ENCODE assay signal across 13 mouse cellular contexts in genomic region chr16:13588182-13589048, GRCm38 (mm10).
DNase-seq lines count a peak whose midpoint lies in the region; ATAC-seq and TF ChIP-seq lines count a peak whose summit lies in the region.
"Had no signal": no experiment of that assay in that cellular context is flagged by ENCODE, and none has a peak within 500 bp of the region (broad histone marks: within the 10 kb centered on the region; RNA-seq: fewer than 3 reads in every experiment).

No protein-coding gene starts in this region.

- peak overlapping the region; percentile 63; the same call in 1 of the 2 replicates for H3K27ac ChIP-seq in kidney, embryonic 16.5 days (ENCODE audit: low read length)
- H3K27ac ChIP-seq in stomach, embryonic 14.5 days (ENCODE audit: low read length) = peak overlapping the region; percentile 66
- H3K27ac ChIP-seq in gastrocnemius, adult 2 months = no peak overlapping the region
- H3K27ac ChIP-seq: hindbrain, embryonic 13.5 days; neural tube, embryonic 12.5 days had no signal

- no peak overlapping the region for H3K4me2 ChIP-seq in kidney, embryonic 16.5 days (replicated peaks; ENCODE audit: low read depth, low read length)
- H3K4me2 ChIP-seq in stomach, embryonic 14.5 days (replicated peaks; ENCODE audit: low read depth, low read length) = no peak overlapping the region
- H3K4me2 ChIP-seq: hindbrain, embryonic 13.5 days; neural tube, embryonic 12.5 days had no signal

- H3K27me3 ChIP-seq in kidney, embryonic 16.5 days (ENCODE audit: insufficient read depth, low read length) = no peaks in the 10 kb centered on the region
- no peaks in the 10 kb centered on the region for H3K27me3 ChIP-seq in Patski
- H3K27me3 ChIP-seq in stomach, embryonic 14.5 days (ENCODE audit: control insufficient read depth, insufficient read depth, low read length) = no peaks in the 10 kb centered on the region
- H3K27me3 ChIP-seq: hindbrain, embryonic 13.5 days; megakaryocyte, embryonic 14.5 days; neural tube, embryonic 12.5 days had no signal

- H3K9ac ChIP-seq in kidney, embryonic 16.5 days (replicated peaks; ENCODE audit: low read length) = no peak overlapping the region
- no peak overlapping the region for H3K9ac ChIP-seq in stomach, embryonic 14.5 days (replicated peaks; ENCODE audit: low read depth, low read length)
- H3K9ac ChIP-seq: hindbrain, embryonic 13.5 days; neural tube, embryonic 12.5 days had no signal

- 76% methylated on average over 5 of the region's 5 CpGs for WGBS in kidney, embryonic 16.5 days
- WGBS in stomach, embryonic 14.5 days = 56% methylated on average over 5 of the region's 5 CpGs

- H3K4me3 ChIP-seq in kidney, embryonic 16.5 days (ENCODE audit: low read length) = no peak overlapping the region
- H3K4me3 ChIP-seq in stomach, embryonic 14.5 days (ENCODE audit: low read depth, low read length) = no peak overlapping the region
- no peak overlapping the region for H3K4me3 ChIP-seq in gastrocnemius, adult 2 months
- H3K4me3 ChIP-seq: hindbrain, embryonic 13.5 days; megakaryocyte, embryonic 14.5 days; neural tube, embryonic 12.5 days had no signal

- CTCF ChIA-PET in Patski (lab: Charles Lee) = interaction anchor here (1.2 to 1.7 kb wide), 3 partner anchors 18 to 50 kb away, joined by 3 to 4 read pairs (median 4); no protein-coding TSS in a partner anchor

- H3K36me3 ChIP-seq in kidney, embryonic 16.5 days (ENCODE audit: insufficient read depth, low read length) = peaks cover 10% of the 10 kb centered on the region; the same call in 1 of the 2 replicates
- H3K36me3 ChIP-seq in stomach, embryonic 14.5 days (ENCODE audit: control insufficient read depth, insufficient read depth, low read length) = no peaks in the 10 kb centered on the region
- H3K36me3 ChIP-seq: neural tube, embryonic 12.5 days had no signal

- TF ChIP-seq CTCF in Patski (IDR thresholded peaks at IDR 0.05) = no peak
- no peak for TF ChIP-seq CTCF in gastrocnemius, adult 2 months (IDR thresholded peaks at IDR 0.05)

- POLR2A ChIA-PET in Patski (lab: Charles Lee) = interaction anchor here (1.4 kb wide), 1 partner anchor 23 kb away, joined by 4 read pairs; no protein-coding TSS in a partner anchor

- H3K4me1 ChIP-seq in kidney, embryonic 16.5 days (ENCODE audit: insufficient read depth, low read length) = peaks cover 13% of the 10 kb centered on the region
- H3K4me1 ChIP-seq in stomach, embryonic 14.5 days (ENCODE audit: control insufficient read depth, insufficient read depth, low read length) = peaks cover 15% of the 10 kb centered on the region; the same call in 1 of the 2 replicates
- H3K4me1 ChIP-seq: hindbrain, embryonic 13.5 days; neural tube, embryonic 12.5 days had no signal

- no peak for DNase-seq in kidney, postnatal 25 days
- DNase-seq in Patski (ENCODE audit: low read depth, low spot score) = no peak
- DNase-seq in fibroblast of lung, adult 2 months (ENCODE audit: low read depth) = peak; percentile 43
- DNase-seq in gastrocnemius, adult 2 months = no peak
- DNase-seq: adrenal gland, adult 2 months; cerebellum, adult 11-12 months; kidney, postnatal 36 days had no signal

- intact Hi-C loops in gastrocnemius, adult 2 months (cut with DNase I) = no loop called here

- H3K9me3 ChIP-seq in kidney, embryonic 16.5 days (ENCODE audit: low read length) = peaks cover 4% of the 10 kb centered on the region; the same call in 1 of the 2 replicates
- H3K9me3 ChIP-seq in stomach, embryonic 14.5 days (ENCODE audit: control insufficient read depth, low read depth, low read length) = no peaks in the 10 kb centered on the region
- H3K9me3 ChIP-seq: hindbrain, embryonic 13.5 days; neural tube, embryonic 12.5 days had no signal

- ATAC-seq in kidney, embryonic 16.5 days (ENCODE audit: low FRiP score, low TSS enrichment) = peak; percentile 32; the same call in 1 of the 2 replicates
- peak; percentile 47 for ATAC-seq in Patski
- peak; percentile 68; the same call in 1 of the 2 replicates for ATAC-seq in stomach, embryonic 14.5 days (ENCODE audit: insufficient number of reproducible peaks, insufficient read depth, low FRiP score, low read depth)
- no peak for ATAC-seq in cerebellum, adult (ENCODE audit: insufficient number of reproducible peaks, low FRiP score, low TSS enrichment)

- in situ Hi-C loops in Patski (cut with MboI; ENCODE audit: low pct_unique_long_range_greater_than_20kb) = no loop called here
